Mouse (Mus musculus): Measurements from ENCODE around the gene Baiap2.

GRCm38 (mm10) chr11:119975739-119976501, 33.4 kb downstream of the Baiap2 start:
- no peak for TF ChIP-seq POLR2A (IDR thresholded peaks at IDR 0.05; ENCODE audit: extremely low read depth, insufficient read depth, low read length)
- no peak for TF ChIP-seq CTCF (IDR thresholded peaks at IDR 0.05; ENCODE audit: low read depth, low read length)
